Mouse (Mus musculus) forebrain, embryonic 11.5 days (tissue): ENCODE measurements around the gene Far2. TPM values are rescaled to one million over a fixed set of nuclear protein-coding genes. Genes with fewer than 3 reads are reported as not detected.

Experiments
- ATAC-seq: fragments of 200-750 bp; cut with Nextera tagmentation; replicated peaks from 2 replicates; pipeline ENCODE4 v1.8.0; 2017; ENCODE audit warnings: moderate TSS enrichment; ENCODE audit not compliant: low FRiP score
- DNase-seq: peaks from one replicate; pipeline ENCODE4 v3.0.0-alpha.2; 2017; ENCODE audit warnings: low spot score
- H3K27ac ChIP-seq: fragments of 300-500 bp; sonication (generic); 2 replicates; pipeline ENCODE4 v1.5.1; 2014; ENCODE audit warnings: low read depth, low read length
- H3K27me3 ChIP-seq: fragments of 300-500 bp; sonication (generic); 2 replicates; pipeline ENCODE4 v1.6.1; 2014; ENCODE audit warnings: mild to moderate bottlenecking, low read length, mixed read lengths; ENCODE audit not compliant: control insufficient read depth, insufficient read depth
- H3K36me3 ChIP-seq: fragments of 300-500 bp; sonication (generic); 2 replicates; pipeline ENCODE4 v1.6.1; 2014; ENCODE audit warnings: mild to moderate bottlenecking, low read length, moderate library complexity, mixed read lengths; ENCODE audit not compliant: control insufficient read depth, insufficient read depth
- H3K4me1 ChIP-seq: fragments of 300-500 bp; sonication (generic); replicated peaks from 2 replicates; pipeline ENCODE4 v1.6.1; 2014; ENCODE audit warnings: low read length, mixed read lengths; ENCODE audit not compliant: control insufficient read depth, insufficient read depth
- H3K4me2 ChIP-seq: fragments of 300-500 bp; sonication (generic); 2 replicates; pipeline ENCODE4 v1.6.1; 2014; ENCODE audit warnings: low read depth, mild to moderate bottlenecking, low read length, moderate library complexity, mixed read lengths; ENCODE audit not compliant: severe bottlenecking
- H3K4me3 ChIP-seq: fragments of 300-500 bp; sonication (generic); 2 replicates; pipeline ENCODE4 v1.5.1; 2014; ENCODE audit warnings: low read depth, low read length
- H3K9ac ChIP-seq: fragments of 300-500 bp; sonication (generic); 2 replicates; pipeline ENCODE4 v1.6.1; 2014; ENCODE audit warnings: low read length
- H3K9me3 ChIP-seq: fragments of 300-500 bp; sonication (generic); 2 replicates; pipeline ENCODE4 v1.6.1; 2016; ENCODE audit warnings: low read length, mixed read lengths; ENCODE audit not compliant: control insufficient read depth
- WGBS: fragments of 180-500 bp; shearing (Covaris S2); extraction: QIAGEN DNeasy Blood & Tissue Kit; methylation state at CpG from one replicate; pipeline ENCODE4 v1.1.7; 2014; 5-methylcytosine and 5-hydroxymethylcytosine counted together
- polyA plus RNA-seq: library from polyadenylated mRNA; unstranded; fragments of >200 nt; fragmentation: Nextera tagmentation; extraction: Ambion mirVana; gene quantifications from 2 replicates; pipeline ENCODE4 v1.2.1, GENCODE M21; 2014

Gene Far2
- polyA plus RNA-seq, 1 experiment from 2014 or later, result 2.7 TPM

- Histone ChIP-seq H3K4me2 (no peak overlapping the region), H3K36me3 (no peaks in the 10 kb centered on the region)
Observed at GRCm38 (mm10) chr6:148216752-148217151, 169.7 kb downstream of the Far2 start.

GRCm38 (mm10) chr6:148218235-148219076 lies 171.4 kb downstream of the Far2 start:
- no peak overlapping the region for H3K4me3 ChIP-seq
- H3K4me2 ChIP-seq, result no peak overlapping the region
- ATAC-seq (no peak), DNase-seq (no peak)
- 89% methylated on average over 2 of the region's 2 CpGs for WGBS
- no peaks in the 10 kb centered on the region for H3K4me1 ChIP-seq
- no peaks in the 10 kb centered on the region for H3K36me3 ChIP-seq
- H3K9ac ChIP-seq, result no peak overlapping the region
- no peak overlapping the region for H3K27ac ChIP-seq
- H3K27me3 ChIP-seq, result no peaks in the 10 kb centered on the region
- H3K9me3 ChIP-seq, result no peaks in the 10 kb centered on the region

More at GRCm38 (mm10) chr6:148216752-148217151, 169.7 kb downstream of the Far2 start:
- H3K9me3 ChIP-seq, result no peaks in the 10 kb centered on the region
- H3K27ac ChIP-seq, result no peak overlapping the region
- H3K9ac ChIP-seq, result no peak overlapping the region
- no peak for ATAC-seq
- no peaks in the 10 kb centered on the region for H3K4me1 ChIP-seq
- no peak overlapping the region for H3K4me3 ChIP-seq
- 92% methylated on average over 4 of the region's 4 CpGs for WGBS
- DNase-seq, result no peak
- H3K27me3 ChIP-seq, result no peaks in the 10 kb centered on the region

GRCm38 (mm10) chr6:148222686-148223085 lies 175.6 kb downstream of the Far2 start:
- no peak overlapping the region for H3K9ac ChIP-seq
- DNase-seq (no peak), ATAC-seq (no peak)
- H3K27ac ChIP-seq, result no peak overlapping the region
- no peaks in the 10 kb centered on the region for H3K4me1 ChIP-seq
- no peak overlapping the region for H3K4me2 ChIP-seq
- H3K36me3 ChIP-seq, result no peaks in the 10 kb centered on the region
- WGBS, result 73% methylated on average over 2 of the region's 2 CpGs
- H3K27me3 ChIP-seq, result no peaks in the 10 kb centered on the region
- H3K9me3 ChIP-seq, result no peaks in the 10 kb centered on the region
- no peak overlapping the region for H3K4me3 ChIP-seq

GRCm38 (mm10) chr6:148227542-148227941 lies 180.5 kb downstream of the Far2 start:
- Histone ChIP-seq H3K4me1 (no peaks in the 10 kb centered on the region), H3K36me3 (no peaks in the 10 kb centered on the region), H3K4me2 (no peak overlapping the region), H3K27ac (no peak overlapping the region), H3K9me3 (no peaks in the 10 kb centered on the region), H3K27me3 (no peaks in the 10 kb centered on the region), H3K4me3 (no peak overlapping the region), H3K9ac (no peak overlapping the region)
- 59% methylated on average over 3 of the region's 3 CpGs for WGBS
- ATAC-seq (no peak), DNase-seq (no peak)

Other genes with a start within 250 kb of the Far2 start
- 179 and 213 TPM in 2 replicates for gene Ergic2, start 165.1 kb downstream of the Far2 start, polyA plus RNA-seq